Mouse (Mus musculus) A20 (cell line): ENCODE results near the gene Sprr2j-ps.

Experiments
- DNase-seq: peaks from one replicate; pipeline ENCODE4 v3.0.0-alpha.2; 2011; ENCODE audit warnings: low read depth, low spot score

Gene Sprr2j-ps

GRCm38 (mm10) chr3:92417782-92418181 is at the start of gene Sprr2j-ps:
TSS of gene Sprr2j-ps (plus strand) at chr3:92418082.
- DNase-seq = no peak

DNA sequence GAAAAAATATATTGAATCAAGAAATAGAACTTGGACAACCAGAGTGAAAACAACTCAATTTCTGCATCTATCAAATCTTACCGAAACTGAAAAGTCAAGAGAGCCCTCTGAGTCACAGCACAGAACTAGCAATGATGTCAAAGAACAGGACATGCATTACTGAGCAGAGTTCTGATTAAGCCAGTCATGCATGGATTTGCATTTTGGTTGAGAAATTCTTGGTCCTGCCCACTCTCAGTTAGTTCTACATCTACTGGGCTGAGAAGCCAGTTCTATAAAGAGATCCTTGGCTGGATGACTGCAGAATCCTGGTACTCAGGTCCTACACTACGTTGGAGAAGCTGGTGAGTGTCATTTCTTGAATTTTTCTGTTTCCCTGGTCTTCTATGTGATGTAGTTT is 44.3 kb upstream of the Sprr2j-ps start:
- DNase-seq = no peak

DNA sequence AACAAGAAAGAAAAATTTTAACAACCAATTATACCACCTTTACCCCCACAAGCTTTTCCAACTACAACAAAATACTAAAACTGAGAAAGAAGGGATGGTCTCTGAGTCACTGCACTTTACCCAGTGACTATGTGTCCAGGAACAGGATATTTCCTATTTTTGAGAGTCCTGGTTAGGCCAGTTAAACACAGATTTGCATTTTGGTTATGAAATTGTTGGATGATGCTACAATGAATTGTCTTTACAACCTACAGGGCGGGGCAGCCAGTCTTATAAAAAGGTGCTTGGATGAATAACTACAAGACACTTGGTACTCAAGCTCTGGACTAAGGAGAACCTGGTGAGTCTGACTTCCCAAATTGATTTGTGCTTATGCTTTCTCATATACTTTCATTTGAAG is 32.5 kb upstream of the Sprr2j-ps start, which contains the start of gene Sprr2h:
Sprr2h (plus strand) TSS at position 301 of the 400 bp plus-strand sequence.
- no peak for DNase-seq

DNA sequence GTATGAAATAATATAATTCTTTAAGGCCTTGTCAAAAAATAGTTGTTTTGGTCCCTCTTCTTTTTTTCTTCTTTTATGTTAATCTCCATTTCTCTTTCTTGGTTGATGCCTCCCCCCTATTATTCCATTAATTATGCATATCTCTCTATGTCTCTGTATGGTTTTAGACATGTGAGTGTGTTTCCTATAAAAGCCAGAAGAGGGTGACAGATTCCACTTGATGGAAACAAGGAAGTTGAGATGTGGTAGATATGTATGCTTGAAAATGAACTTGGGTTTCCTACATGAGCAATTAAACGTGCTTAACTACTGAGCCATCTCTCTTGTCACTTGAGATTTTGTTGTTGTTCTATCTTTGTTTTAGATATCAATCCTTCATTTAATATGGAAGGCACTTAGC is 23.6 kb upstream of the Sprr2j-ps start:
- DNase-seq = no peak

DNA sequence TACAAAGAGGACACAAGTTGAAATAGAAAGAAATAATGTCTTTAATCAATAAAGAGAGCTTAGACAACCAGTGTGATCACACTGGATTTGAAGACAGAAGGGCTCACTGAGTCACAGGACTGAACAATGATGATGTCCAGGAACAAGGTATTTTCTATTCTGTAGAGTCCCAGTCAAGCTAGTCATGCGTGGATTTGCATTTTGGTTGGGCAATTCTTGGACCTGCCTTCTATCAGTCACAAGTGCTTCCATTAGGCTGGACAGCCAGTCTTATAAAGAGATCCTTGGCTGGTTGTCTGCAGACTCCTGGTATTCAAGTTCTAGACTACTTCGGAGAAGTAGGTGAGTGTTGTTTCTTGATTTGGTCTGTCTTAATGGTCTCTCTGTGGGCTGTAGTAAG is 10.2 kb upstream of the Sprr2j-ps start, which contains the start of gene Sprr2i:
Sprr2i (plus strand) TSS at position 301 of the 400 bp plus-strand sequence.
- DNase-seq = no peak

DNA sequence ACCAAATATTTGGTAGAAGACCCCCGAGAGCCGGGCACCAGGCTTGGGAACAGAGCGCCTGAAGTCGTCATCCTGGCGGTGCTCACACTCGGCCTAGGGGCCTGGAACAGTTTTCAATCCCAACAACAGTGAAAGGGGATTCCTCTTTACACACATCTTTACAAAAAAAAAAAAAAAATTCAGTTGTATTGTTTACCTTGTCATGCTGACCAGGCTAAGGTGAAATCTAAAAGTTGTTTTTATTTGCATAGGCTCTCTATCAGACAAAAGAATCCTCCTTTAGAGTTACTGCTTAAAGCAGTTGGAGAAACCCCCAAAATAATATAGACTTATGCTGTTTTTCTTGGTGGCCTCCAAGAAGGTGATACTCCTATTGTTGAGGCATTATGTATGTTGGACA is 11.4 kb downstream of the Sprr2j-ps start, which contains the start of gene Gm9774:
Gm9774 (minus strand) TSS at position 101 of the 400 bp plus-strand sequence.
- DNase-seq = no peak

DNA sequence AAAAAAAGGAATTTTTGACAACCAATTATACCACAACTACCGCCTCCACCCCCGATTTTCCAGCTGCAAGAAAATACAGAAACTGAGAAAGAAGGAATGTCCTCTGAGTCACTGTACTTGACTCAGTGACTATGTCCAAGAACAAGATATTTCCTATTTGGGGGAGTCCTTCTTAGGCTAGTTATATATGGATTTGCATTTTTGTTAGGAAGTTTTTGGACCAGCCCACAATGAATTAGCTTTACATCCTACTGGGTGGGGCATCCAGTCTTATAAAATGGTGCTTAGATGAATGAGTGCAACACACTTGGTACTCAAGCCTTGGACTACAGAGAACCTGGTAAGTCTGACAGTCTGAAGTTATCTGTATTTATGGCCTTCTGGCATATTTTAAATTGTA is 14.4 kb downstream of the Sprr2j-ps start, which contains the start of gene Sprr2k:
Sprr2k (plus strand) TSS at position 301 of the 400 bp plus-strand sequence.
- DNase-seq = no peak

GRCm38 (mm10) chr3:92438689-92439088 is 20.8 kb downstream of the Sprr2j-ps start, which contains the start of gene Sprr1b:
TSS of gene Sprr1b (minus strand) at chr3:92438789.
- no peak for DNase-seq

DNA sequence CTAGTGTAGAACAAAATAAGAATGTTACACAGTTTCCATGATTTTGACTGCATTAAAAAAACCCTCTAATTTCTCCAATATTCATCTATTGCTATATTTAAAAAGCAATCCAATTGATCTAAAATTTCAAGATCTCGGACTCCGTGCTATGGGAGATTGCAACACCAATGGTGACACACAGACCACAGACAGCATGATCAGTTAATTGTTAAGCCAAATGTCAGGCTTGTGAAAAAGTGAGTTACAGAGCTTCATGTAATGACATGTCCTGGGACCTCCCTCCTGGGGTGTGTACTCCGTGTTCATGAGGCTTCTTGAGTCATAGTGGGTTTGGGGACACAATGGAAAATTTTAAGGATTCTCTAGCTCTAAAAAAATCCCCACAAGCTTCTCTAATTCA is 22.3 kb downstream of the Sprr2j-ps start:
- DNase-seq = no peak

DNA sequence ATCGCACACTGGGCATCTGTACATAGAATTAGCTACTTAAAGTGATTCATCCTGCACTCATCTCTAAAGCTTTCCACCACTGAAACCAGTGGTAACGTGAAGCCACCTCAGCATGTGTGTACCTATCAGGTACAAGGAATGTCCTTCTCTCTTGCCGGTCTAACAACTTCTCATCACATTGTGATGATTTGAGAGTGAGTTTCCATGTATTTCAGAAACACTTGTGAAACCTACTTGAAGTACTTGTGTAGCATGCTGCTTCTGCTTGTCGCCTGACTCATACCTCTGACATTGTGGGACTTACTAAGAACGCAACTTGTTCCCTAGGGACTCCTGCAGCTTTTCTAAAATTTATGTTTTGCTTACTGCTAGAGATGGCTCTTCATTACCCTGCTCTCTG is 37.3 kb downstream of the Sprr2j-ps start:
- DNase-seq = no peak

DNA sequence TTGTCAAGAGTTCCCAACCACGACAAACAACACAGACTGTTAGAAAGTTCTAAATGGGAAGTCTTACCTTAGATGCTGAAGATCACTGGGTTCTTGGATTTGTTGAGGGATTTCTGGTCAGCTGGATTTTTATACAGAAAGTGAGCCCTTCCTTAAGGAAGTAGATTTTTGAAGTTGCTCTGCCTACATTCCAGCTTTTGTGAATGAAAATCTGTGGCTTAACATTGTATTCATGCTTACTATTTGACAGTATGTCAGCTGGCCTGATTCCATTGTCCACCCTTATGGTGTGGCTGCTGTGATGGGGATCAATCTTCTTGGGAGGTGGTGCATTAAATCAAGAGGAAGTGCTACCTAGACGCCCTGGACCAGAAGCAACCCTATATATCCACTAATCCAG is 40.7 kb downstream of the Sprr2j-ps start, which contains the start of gene Sprr3:
Sprr3 (minus strand) TSS at position 101 of the 400 bp plus-strand sequence.
- no peak for DNase-seq

DNA sequence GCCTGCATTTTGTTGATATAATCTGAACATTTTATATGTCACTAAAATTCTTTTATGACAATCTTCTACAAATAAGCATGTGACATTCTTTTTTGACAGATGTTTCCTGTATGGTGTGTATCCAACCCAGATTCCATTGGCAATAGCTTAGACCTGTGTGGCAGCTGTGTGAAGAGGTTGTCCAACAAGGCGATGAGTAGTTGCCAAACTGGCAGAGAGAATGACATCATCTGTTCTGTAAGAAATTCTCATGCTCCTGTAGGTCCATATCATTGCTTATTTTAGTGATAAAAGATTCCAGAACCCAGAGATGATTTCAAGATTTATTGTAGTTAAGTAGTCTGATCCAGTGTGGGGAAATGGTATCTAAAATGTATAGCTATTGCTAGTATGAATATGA is 48.7 kb downstream of the Sprr2j-ps start:
- DNase-seq = no peak

DNA sequence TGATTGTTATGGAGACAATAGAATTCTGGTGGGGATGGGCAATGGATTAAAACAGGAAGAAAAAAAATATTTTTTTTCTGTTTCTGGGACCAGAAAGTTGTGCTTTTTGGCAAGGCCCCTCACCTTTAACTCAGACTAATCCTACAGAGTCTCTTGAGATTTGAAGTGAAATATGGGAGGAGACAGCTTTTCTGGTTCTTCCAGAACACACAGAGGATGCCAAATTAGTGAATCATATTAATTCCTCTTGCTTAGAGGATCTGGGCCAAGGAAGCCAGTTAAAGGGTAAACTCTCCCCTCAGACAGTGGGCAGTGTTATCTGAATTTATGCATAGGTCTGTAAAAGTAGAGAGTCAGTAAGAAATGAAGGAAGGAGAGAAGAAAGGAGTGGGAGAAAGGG is 49.5 kb downstream of the Sprr2j-ps start:
- no peak for DNase-seq
